In the genomic region with DNA sequence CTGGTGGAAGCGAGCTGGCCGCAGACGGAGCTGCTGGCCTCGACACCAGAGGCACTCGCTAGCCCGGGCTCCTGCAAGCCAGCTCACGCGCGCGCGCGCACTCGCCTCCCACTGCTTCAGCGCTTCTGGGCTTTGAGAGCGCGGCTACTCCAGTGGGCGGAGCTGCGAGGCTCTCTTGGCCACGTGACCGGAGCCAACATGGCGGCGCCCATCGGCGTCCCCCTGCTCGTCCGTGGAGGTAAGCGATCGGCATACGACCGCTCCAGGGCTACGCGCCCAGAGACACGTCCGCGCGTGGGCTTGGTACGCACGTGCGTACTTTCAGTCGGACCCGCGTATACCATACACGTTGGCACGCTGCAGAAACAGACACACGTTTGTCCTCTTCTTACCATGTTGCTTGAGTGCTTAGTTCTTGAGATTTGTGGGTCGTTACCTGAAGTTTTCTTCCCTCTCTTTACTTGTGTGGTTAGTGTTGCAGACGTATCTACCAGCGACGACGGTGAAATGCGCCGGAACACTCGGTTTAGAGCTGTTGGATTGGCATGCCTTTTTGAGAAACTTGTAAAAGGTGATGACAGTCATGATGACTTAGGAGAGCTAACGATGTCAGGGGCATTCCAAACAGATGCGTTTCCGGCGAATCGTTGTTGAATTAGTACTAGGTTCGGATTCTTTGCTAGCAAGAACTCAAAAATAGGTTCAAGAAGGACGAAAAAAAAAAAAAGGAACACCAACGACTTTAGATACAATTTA, we compare ENCODE assay signal across 8 mouse cellular contexts. TPM values are rescaled to one million over a fixed set of nuclear protein-coding genes. Genes with fewer than 3 reads are reported as not detected.
DNase-seq lines count a peak whose midpoint lies in the region; ATAC-seq and TF ChIP-seq lines count a peak whose summit lies in the region.

A gene (plus strand): TSS at position 116 of the 756 bp plus-strand sequence.

- DNase-seq in MN1 (ENCODE audit: low spot score), result peak; percentile 97
- DNase-seq in cerebellum, adult 9-10 months, result peak; percentile 96
- DNase-seq in hindbrain, embryonic 10.5 days (ENCODE audit: low spot score), result peak; percentile 97
- DNase-seq in layer of hippocampus, adult 9-11 months, result peak; percentile 97
- peak; percentile 96 for DNase-seq in lung, postnatal 0 days (ENCODE audit: low spot score)
- peak; percentile 85 for DNase-seq in ovary, postnatal 14 days (ENCODE audit: low spot score)
- DNase-seq in thymus, postnatal 14 days, result peak; percentile 95

- H3K9ac ChIP-seq in lung, postnatal 0 days (replicated peaks; ENCODE audit: low read depth), result peak within 1 kb of the TSS; percentile 32; the same call in 1 of the 2 replicates

- H3K36me3 ChIP-seq in hindbrain, embryonic 10.5 days, result no peaks in the 10 kb centered on the region
- H3K36me3 ChIP-seq in lung, postnatal 0 days (ENCODE audit: insufficient read depth, low read length), result no peaks in the 10 kb centered on the region

- under 1% methylated on average over 61 of the region's 61 CpGs for WGBS in hindbrain, embryonic 10.5 days
- WGBS in lung, postnatal 0 days, result under 1% methylated on average over 61 of the region's 61 CpGs

- peaks cover 4% of the 10 kb centered on the region; the same call in 1 of the 2 replicates for H3K4me1 ChIP-seq in hindbrain, embryonic 10.5 days (replicated peaks)
- H3K4me1 ChIP-seq in lung, postnatal 0 days (ENCODE audit: insufficient read depth, low read depth, low read length), result no peaks in the 10 kb centered on the region

- TF ChIP-seq CTCF in lung, postnatal 0 days (IDR thresholded peaks at IDR 0.05), result no peak; the same call in 1 of the 2 replicates

- peak within 1 kb of the TSS; percentile 80 for H3K4me3 ChIP-seq in hindbrain, embryonic 10.5 days
- H3K4me3 ChIP-seq in lung, postnatal 0 days (ENCODE audit: low read depth, low read length), result peak within 1 kb of the TSS; percentile 62

- peak within 1 kb of the TSS; percentile 84 for H3K27ac ChIP-seq in hindbrain, embryonic 10.5 days
- H3K27ac ChIP-seq in lung, postnatal 0 days (ENCODE audit: low read length), result no peak within 1 kb of the TSS

- peak within 1 kb of the TSS; percentile 90 for H3K4me2 ChIP-seq in lung, postnatal 0 days (replicated peaks; ENCODE audit: low read depth, low read length)

- ATAC-seq in frontal cortex, adult (ENCODE audit: low TSS enrichment), result peak; percentile 97
- peak; percentile 99 for ATAC-seq in lung, postnatal 0 days

- no peaks in the 10 kb centered on the region for H3K9me3 ChIP-seq in hindbrain, embryonic 10.5 days
- no peaks in the 10 kb centered on the region for H3K9me3 ChIP-seq in lung, postnatal 0 days (ENCODE audit: low read length)

- H3K27me3 ChIP-seq in hindbrain, embryonic 10.5 days (ENCODE audit: insufficient read depth, poor library complexity, severe bottlenecking), result peaks cover 22% of the 10 kb centered on the region
- H3K27me3 ChIP-seq in lung, postnatal 0 days (replicated peaks; ENCODE audit: insufficient read depth, low read length), result 0 out of 2 replicates have a peak, but pooled peaks cover 3% of the 10 kb centered on the region

- TF ChIP-seq EP300 in lung, postnatal 0 days (IDR thresholded peaks at IDR 0.05), result no peak

RNA-seq across cellular contexts. Expression of the gene that starts here (rescaled TPM):
- polyA plus RNA-seq in hindbrain, embryonic 10.5 days (2016; fragmentation: Nextera tagmentation; extraction: Ambion mirVana), result 26.1 and 27.2 TPM in 2 replicates
- 15.3 and 17.1 TPM in 2 replicates for polyA plus RNA-seq in lung, postnatal 0 days (2015; fragmentation: Nextera tagmentation; extraction: Ambion mirVana)
